Mouse (Mus musculus) layer of hippocampus, postnatal 10 days (tissue): ENCODE results near the gene 4930447C04Rik. TPM values are rescaled to one million over a fixed set of nuclear protein-coding genes. Genes with fewer than 3 reads are reported as not detected.

Source experiments
- DNase-seq, 2 experiments: peaks; one replicate each; pipeline ENCODE4 v3.0.0; 2021; ENCODE audit warnings: low spot score in 2 of 2
- long read RNA-seq: library from polyadenylated mRNA; stranded (forward); transcript quantifications from one replicate; pipeline ENCODE4 v2.0.0, GENCODE M21; 2023
- total RNA-seq, 2 experiments: library from RNA; stranded (reverse); gene quantifications; 2 replicates each; pipeline ENCODE4 v1.2.3; 2021

Gene 4930447C04Rik
- total RNA-seq, result 1 to 10 TPM; 3.8 to 6.6 TPM
- long read RNA-seq, partial matches to known transcripts, result 0 of 1 reads
- long read RNA-seq, other reads (novel, unspliced or antisense), result 1 of 1 reads

- DNase-seq, result no peak
These were observed at the start of gene 4930447C04Rik for GRCm38 (mm10) chr12:72940071-72940821. Gene 4930447C04Rik (minus strand): TSS chr12:72940774.

- DNase-seq, result no peak
These were observed 42.7 kb upstream of the 4930447C04Rik start for GRCm38 (mm10) chr12:72983071-72983857.

GRCm38 (mm10) chr12:72982616-72983015 lies 42.0 kb upstream of the 4930447C04Rik start:
- DNase-seq, result no peak

GRCm38 (mm10) chr12:72979236-72979635 lies 38.7 kb upstream of the 4930447C04Rik start:
- DNase-seq, result no peak

GRCm38 (mm10) chr12:72977851-72978250 lies 37.3 kb upstream of the 4930447C04Rik start:
- DNase-seq, result no peak

- peak; percentile 60 to 77 for DNase-seq
These were observed 36.1 kb upstream of the 4930447C04Rik start for GRCm38 (mm10) chr12:72976718-72977117.

GRCm38 (mm10) chr12:72976172-72976571 lies 35.6 kb upstream of the 4930447C04Rik start:
- no peak for DNase-seq

- peak; percentile 54 to 63 for DNase-seq
These were observed 32.6 kb upstream of the 4930447C04Rik start for GRCm38 (mm10) chr12:72973161-72973560.

GRCm38 (mm10) chr12:72970620-72971019 lies 30.0 kb upstream of the 4930447C04Rik start:
- no peak for DNase-seq

GRCm38 (mm10) chr12:72967541-72967940 lies 27.0 kb upstream of the 4930447C04Rik start:
- DNase-seq, result no peak

- no peak for DNase-seq
These were observed 22.2 kb upstream of the 4930447C04Rik start for GRCm38 (mm10) chr12:72962761-72963160.

- DNase-seq, result no peak
These were observed 17.9 kb upstream of the 4930447C04Rik start for GRCm38 (mm10) chr12:72958446-72958845.

GRCm38 (mm10) chr12:72957829-72958424 lies 17.4 kb upstream of the 4930447C04Rik start:
- no peak for DNase-seq

- no peak for DNase-seq
These were observed 14.3 kb upstream of the 4930447C04Rik start for GRCm38 (mm10) chr12:72954906-72955305.

- DNase-seq, result no peak
These were observed 13.3 kb upstream of the 4930447C04Rik start for GRCm38 (mm10) chr12:72953858-72954257.

GRCm38 (mm10) chr12:72953089-72953488 lies 12.5 kb upstream of the 4930447C04Rik start:
- DNase-seq, result no peak

GRCm38 (mm10) chr12:72947335-72947734 lies 6.8 kb upstream of the 4930447C04Rik start:
- no peak for DNase-seq

GRCm38 (mm10) chr12:72946805-72947204 lies 6.2 kb upstream of the 4930447C04Rik start:
- no peak for DNase-seq

- no peak for DNase-seq
These were observed 5.5 kb upstream of the 4930447C04Rik start for GRCm38 (mm10) chr12:72946064-72946395.

GRCm38 (mm10) chr12:72945301-72946063 lies 4.9 kb upstream of the 4930447C04Rik start:
- DNase-seq, result no peak
